Mouse (Mus musculus) lung, embryonic 14.5 days (tissue): ENCODE data around the gene Btbd35f10. TPM values are rescaled to one million over a fixed set of nuclear protein-coding genes. Genes with fewer than 3 reads are reported as not detected.
"Not testable (repeated sequence)": the region's sequence is repeated elsewhere in the genome, so short reads cannot be mapped to it uniquely, and the experiment has no call there.

Source experiments
- ATAC-seq: fragments of 200-750 bp; cut with Nextera tagmentation; 2 replicates; pipeline ENCODE4 v1.8.0; 2017; ENCODE audit warnings: mild to moderate bottlenecking, moderate TSS enrichment, moderate library complexity; ENCODE audit not compliant: insufficient read depth
- DNase-seq: peaks from one replicate; pipeline ENCODE4 v3.0.0-alpha.2; 2015
- H3K27ac ChIP-seq: fragments of 300-500 bp; sonication (generic); 2 replicates; pipeline ENCODE4 v1.5.1; 2014; ENCODE audit warnings: low read depth, mild to moderate bottlenecking, moderate library complexity
- H3K27me3 ChIP-seq: fragments of 300-500 bp; sonication (generic); 2 replicates; pipeline ENCODE4 v1.6.1; 2014; ENCODE audit warnings: low read length, control low read depth; ENCODE audit not compliant: insufficient read depth
- H3K36me3 ChIP-seq: fragments of 300-500 bp; sonication (generic); 2 replicates; pipeline ENCODE4 v1.6.1; 2014; ENCODE audit warnings: control low read depth; ENCODE audit not compliant: insufficient read depth
- H3K4me1 ChIP-seq: fragments of 300-500 bp; sonication (generic); 2 replicates; pipeline ENCODE4 v1.6.1; 2014; ENCODE audit warnings: antibody characterized with exemption, control low read depth; ENCODE audit not compliant: insufficient read depth
- H3K4me2 ChIP-seq: fragments of 300-500 bp; sonication (generic); 2 replicates; pipeline ENCODE4 v1.6.1; 2014; ENCODE audit warnings: mild to moderate bottlenecking
- H3K4me3 ChIP-seq: fragments of 300-500 bp; sonication (generic); 2 replicates; pipeline ENCODE4 v1.5.1; 2014; ENCODE audit warnings: low read depth, low read length
- H3K9ac ChIP-seq: fragments of 300-500 bp; sonication (generic); 2 replicates; pipeline ENCODE4 v1.6.1; 2014
- H3K9me3 ChIP-seq: fragments of 300-500 bp; sonication (generic); 2 replicates; pipeline ENCODE4 v1.6.1; 2016; ENCODE audit warnings: low read depth, low read length, control low read depth
- WGBS: fragments of 180-500 bp; shearing (Covaris S2); extraction: QIAGEN DNeasy Blood & Tissue Kit; methylation state at CpG from one replicate; pipeline ENCODE4 v1.1.7; 2014; 5-methylcytosine and 5-hydroxymethylcytosine counted together
- polyA plus RNA-seq: library from polyadenylated mRNA; unstranded; fragments of >200 nt; fragmentation: Nextera tagmentation; extraction: Ambion mirVana; gene quantifications from 2 replicates; pipeline ENCODE4 v1.2.1, GENCODE M21; 2014

The Btbd35f10 gene
- not detected in 2 replicates for polyA plus RNA-seq

GRCm38 (mm10) chrX:3752785-3753184, at the start of gene Btbd35f10:
Gene Btbd35f10 (minus strand): TSS chrX:3752885.
- DNase-seq, ATAC-seq, H3K36me3 ChIP-seq, H3K27me3 ChIP-seq, H3K9me3 ChIP-seq, H3K27ac ChIP-seq, H3K4me3 ChIP-seq, H3K4me2 ChIP-seq, H3K9ac ChIP-seq, H3K4me1 ChIP-seq: not testable (repeated sequence)
- WGBS: no CpG with 5 or more reads among the region's 3 CpGs

Other genes with a start within 250 kb of the Btbd35f10 start
- gene Btbd35f18, start 52.7 kb downstream of the Btbd35f10 start, polyA plus RNA-seq: not detected in 2 replicates
- not detected in 2 replicates for gene Btbd35f16, start 204.1 kb upstream of the Btbd35f10 start, polyA plus RNA-seq